Mouse (Mus musculus) forebrain, embryonic 10.5 days (tissue): Measurements from ENCODE around the gene Abhd11. TPM values are rescaled to one million over a fixed set of nuclear protein-coding genes. Genes with fewer than 3 reads are reported as not detected.
"Not testable (repeated sequence)": the region's sequence is repeated elsewhere in the genome, so short reads cannot be mapped to it uniquely, and the experiment has no call there.

Source experiments
- DNase-seq: peaks from one replicate; pipeline ENCODE4 v3.0.0-alpha.2; 2017; ENCODE audit warnings: low spot score; ENCODE audit errors: extremely low spot score
- H3K27ac ChIP-seq: fragments of 300-500 bp; sonication (generic); 2 replicates; pipeline ENCODE4 v1.5.1; 2016; ENCODE audit warnings: mild to moderate bottlenecking
- H3K27me3 ChIP-seq: fragments of 300-500 bp; sonication (generic); 2 replicates; pipeline ENCODE4 v1.6.1; 2016; ENCODE audit warnings: mild to moderate bottlenecking; ENCODE audit not compliant: poor library complexity, severe bottlenecking
- H3K36me3 ChIP-seq: fragments of 300-500 bp; sonication (generic); replicated peaks from 2 replicates; pipeline ENCODE4 v1.6.1; 2016; ENCODE audit warnings: mild to moderate bottlenecking, moderate library complexity
- H3K4me1 ChIP-seq: fragments of 300-500 bp; sonication (generic); 2 replicates; pipeline ENCODE4 v1.6.1; 2016
- H3K4me3 ChIP-seq: fragments of 300-500 bp; sonication (generic); 2 replicates; pipeline ENCODE4 v1.5.1; 2016; ENCODE audit warnings: mild to moderate bottlenecking, moderate library complexity
- H3K9me3 ChIP-seq: fragments of 300-500 bp; sonication (generic); 2 replicates; pipeline ENCODE4 v1.6.1; 2016; ENCODE audit warnings: mild to moderate bottlenecking, moderate library complexity
- WGBS: fragments of 180-500 bp; shearing (Covaris S2); methylation state at CpG from one replicate; pipeline ENCODE4 v1.1.7; 2016; 5-methylcytosine and 5-hydroxymethylcytosine counted together
- polyA plus RNA-seq: library from polyadenylated mRNA; unstranded; fragments of >200 nt; fragmentation: Nextera tagmentation; extraction: Ambion mirVana; gene quantifications from 2 replicates; pipeline ENCODE4 v1.2.1, GENCODE M21; 2016

Gene Abhd11
- polyA plus RNA-seq, result 40.1 and 40.8 TPM in 2 replicates

GRCm38 (mm10) chr5:135008671-135009589 is at the start of gene Abhd11:
Gene Abhd11 (plus strand): TSS chr5:135009152.
- peak; percentile 99 for DNase-seq
- Histone ChIP-seq H3K27ac (peak within 1 kb of the TSS; percentile 92), H3K36me3 (no peaks in the 10 kb centered on the region), H3K27me3 (peaks cover 18% of the 10 kb centered on the region), H3K4me3 (peak within 1 kb of the TSS; percentile 73), H3K4me1 (peaks cover 46% of the 10 kb centered on the region), H3K9me3 (no peaks in the 10 kb centered on the region)
- WGBS, result under 1% methylated on average over 52 of the region's 52 CpGs

- H3K4me3 ChIP-seq, result no peak overlapping the region
- no peaks in the 10 kb centered on the region for H3K27me3 ChIP-seq
- H3K9me3 ChIP-seq, result no peaks in the 10 kb centered on the region
- H3K27ac ChIP-seq, result no peak overlapping the region
- WGBS, result 74% methylated on average over 2 of the region's 2 CpGs
- no peak for DNase-seq
- H3K4me1 ChIP-seq, result peaks cover 16% of the 10 kb centered on the region
- no peaks in the 10 kb centered on the region for H3K36me3 ChIP-seq
These were observed 48.5 kb upstream of the Abhd11 start for GRCm38 (mm10) chr5:134960430-134960829.

GRCm38 (mm10) chr5:134961519-134961918 is 47.4 kb upstream of the Abhd11 start:
- Histone ChIP-seq H3K4me1 (peaks cover 27% of the 10 kb centered on the region), H3K36me3 (no peaks in the 10 kb centered on the region), H3K4me3 (no peak overlapping the region), H3K27me3 (peaks cover 2% of the 10 kb centered on the region; the same call in 1 of the 2 replicates), H3K9me3 (no peaks in the 10 kb centered on the region), H3K27ac (no peak overlapping the region)
- WGBS, result 93% methylated on average over 2 of the region's 2 CpGs
- DNase-seq, result no peak

- H3K36me3 ChIP-seq, result no peaks in the 10 kb centered on the region
- H3K27me3 ChIP-seq, result peaks cover 15% of the 10 kb centered on the region; the same call in 1 of the 2 replicates
- no peak overlapping the region for H3K27ac ChIP-seq
- peaks cover 30% of the 10 kb centered on the region for H3K4me1 ChIP-seq
- H3K9me3 ChIP-seq, result no peaks in the 10 kb centered on the region
- no peak overlapping the region for H3K4me3 ChIP-seq
- WGBS, result 51% methylated on average over 5 of the region's 5 CpGs
- DNase-seq, result no peak
These were observed 45.4 kb upstream of the Abhd11 start for GRCm38 (mm10) chr5:134963546-134963945.

- Histone ChIP-seq H3K27me3 (peaks cover 15% of the 10 kb centered on the region; the same call in 1 of the 2 replicates), H3K4me1 (peaks cover 30% of the 10 kb centered on the region)
- H3K9me3 ChIP-seq, DNase-seq, H3K36me3 ChIP-seq, H3K27ac ChIP-seq, H3K4me3 ChIP-seq: not testable (repeated sequence)
These were observed 44.3 kb upstream of the Abhd11 start for GRCm38 (mm10) chr5:134964655-134965054.

GRCm38 (mm10) chr5:134965473-134965851 is 43.5 kb upstream of the Abhd11 start:
- peaks cover 15% of the 10 kb centered on the region; the same call in 1 of the 2 replicates for H3K27me3 ChIP-seq
- H3K27ac ChIP-seq, result no peak overlapping the region
- H3K4me1 ChIP-seq, result peaks cover 30% of the 10 kb centered on the region
- H3K9me3 ChIP-seq, result no peaks in the 10 kb centered on the region
- no peaks in the 10 kb centered on the region for H3K36me3 ChIP-seq
- 6% methylated on average over 10 of the region's 10 CpGs for WGBS
- peak overlapping the region; percentile 43 for H3K4me3 ChIP-seq
- DNase-seq, result peak; percentile 70

DNA sequence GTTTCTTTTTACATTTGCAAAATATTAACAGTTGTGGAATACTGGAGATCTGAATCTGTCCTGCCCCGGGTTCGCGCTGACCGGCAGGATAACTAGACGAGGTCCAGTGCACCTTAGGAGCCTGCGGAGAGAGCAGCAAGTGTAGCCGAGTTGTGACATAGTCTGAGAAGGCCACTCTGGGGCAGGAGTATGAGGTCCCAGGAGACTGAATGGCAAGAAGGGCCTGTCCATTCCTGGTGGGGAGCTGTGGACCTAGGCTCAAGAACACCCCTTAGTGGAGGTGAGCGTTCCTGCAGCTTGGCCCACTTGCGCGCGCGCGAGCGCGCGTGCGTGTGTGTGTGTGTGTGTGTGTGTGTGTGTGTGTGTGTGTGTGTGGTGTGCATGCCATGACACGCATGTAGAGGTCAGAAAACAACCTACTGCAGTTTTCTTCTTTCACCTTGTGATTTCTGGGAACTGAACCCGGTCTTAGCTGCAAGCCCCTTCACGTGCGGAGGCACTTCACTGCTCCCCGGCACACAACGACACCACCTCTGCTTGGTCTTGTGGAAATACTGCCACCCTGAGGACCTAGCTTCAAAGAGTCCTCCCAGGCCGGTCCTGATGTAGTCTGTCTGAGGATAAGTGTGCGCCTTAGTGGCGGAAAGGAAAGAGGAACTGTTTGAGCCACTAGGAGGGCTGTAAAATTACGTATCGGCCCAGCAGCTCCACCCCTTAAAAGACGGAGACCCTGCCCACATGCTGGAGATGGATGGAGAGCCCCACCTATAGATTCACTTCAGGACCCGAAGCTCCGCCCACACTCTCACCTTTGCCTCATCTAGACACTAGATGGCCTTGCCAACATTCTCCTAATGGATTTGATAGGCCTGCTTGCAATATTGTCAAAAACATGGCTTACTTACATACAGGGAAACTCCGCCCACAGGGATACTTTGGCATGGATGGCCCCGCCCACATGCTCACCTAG is 42.8 kb upstream of the Abhd11 start:
- peak overlapping the region; percentile 12; the same call in 1 of the 2 replicates for H3K27ac ChIP-seq
- H3K4me3 ChIP-seq, result peak overlapping the region; percentile 43
- H3K36me3 ChIP-seq, result no peaks in the 10 kb centered on the region
- 2% methylated on average over 33 of the region's 33 CpGs for WGBS
- peaks cover 30% of the 10 kb centered on the region for H3K4me1 ChIP-seq
- H3K27me3 ChIP-seq, result peaks cover 15% of the 10 kb centered on the region; the same call in 1 of the 2 replicates
- H3K9me3 ChIP-seq, result no peaks in the 10 kb centered on the region
- DNase-seq, result peak; percentile 47

DNA sequence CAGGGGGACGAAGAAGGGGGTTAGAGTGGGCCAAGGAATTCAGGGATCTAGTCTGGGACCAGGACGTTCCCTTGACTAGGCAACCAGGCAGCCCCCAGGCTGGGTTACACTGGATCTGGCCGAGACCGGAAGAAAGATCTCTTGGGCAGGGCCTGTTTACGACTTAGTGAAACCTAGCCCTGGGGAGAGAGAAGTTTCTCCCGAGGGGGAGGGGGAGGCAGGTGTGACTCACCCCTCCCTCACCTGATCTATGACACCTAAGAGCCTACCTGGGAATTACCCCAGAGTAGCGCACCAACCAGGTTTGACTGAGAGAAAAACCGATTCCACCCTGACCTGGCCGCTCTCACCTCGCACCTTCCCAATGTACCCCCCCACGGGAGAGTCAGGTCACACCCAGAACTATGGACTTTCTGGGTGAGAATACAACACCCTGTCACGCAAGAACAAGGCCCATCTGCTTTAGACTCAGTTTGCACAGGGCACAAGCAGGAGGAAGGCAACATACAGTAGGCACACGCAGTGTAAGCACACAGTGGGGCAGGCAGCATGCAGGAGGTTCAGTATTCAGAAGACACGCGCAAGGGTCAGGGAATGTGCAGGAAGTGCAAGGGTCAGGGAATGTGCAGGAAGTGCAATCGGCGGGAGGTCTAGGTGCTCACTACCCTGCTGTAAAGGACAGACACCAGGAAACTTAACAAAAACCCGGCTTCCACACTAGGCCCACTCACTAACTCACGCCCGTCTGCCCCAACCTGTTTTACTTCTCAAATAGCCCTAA is 41.6 kb upstream of the Abhd11 start:
- Histone ChIP-seq H3K36me3 (no peaks in the 10 kb centered on the region), H3K9me3 (no peaks in the 10 kb centered on the region), H3K27me3 (peaks cover 15% of the 10 kb centered on the region; the same call in 1 of the 2 replicates), H3K27ac (no peak overlapping the region), H3K4me1 (peaks cover 30% of the 10 kb centered on the region), H3K4me3 (no peak overlapping the region)
- DNase-seq, result no peak
- WGBS, result 80% methylated on average over 20 of the region's 20 CpGs

DNA sequence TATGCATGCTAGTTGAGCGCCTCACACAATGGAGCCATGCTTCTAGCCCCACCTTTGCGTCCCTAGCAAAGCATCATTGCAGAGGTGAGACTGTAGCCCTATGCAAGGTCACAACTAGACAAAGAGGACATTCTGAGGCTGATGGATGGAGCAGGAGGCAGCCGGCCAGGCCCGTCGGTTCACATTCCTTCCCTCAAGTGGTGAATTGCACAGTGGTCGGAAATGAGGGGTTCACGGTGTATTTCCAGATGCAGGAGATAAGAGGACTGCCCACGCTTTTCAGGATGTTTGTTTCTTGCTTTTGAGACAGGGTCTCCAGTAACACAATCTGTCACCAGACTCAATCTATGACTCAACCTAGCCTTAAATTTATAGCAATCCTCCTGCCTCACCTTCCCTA is 38.3 kb upstream of the Abhd11 start:
- Histone ChIP-seq H3K36me3 (no peaks in the 10 kb centered on the region), H3K4me1 (peaks cover 20% of the 10 kb centered on the region), H3K9me3 (no peaks in the 10 kb centered on the region), H3K27me3 (peaks cover 15% of the 10 kb centered on the region; the same call in 1 of the 2 replicates), H3K4me3 (no peak overlapping the region), H3K27ac (no peak overlapping the region)
- WGBS, result 80% methylated on average over 8 of the region's 8 CpGs
- DNase-seq, result no peak

DNA sequence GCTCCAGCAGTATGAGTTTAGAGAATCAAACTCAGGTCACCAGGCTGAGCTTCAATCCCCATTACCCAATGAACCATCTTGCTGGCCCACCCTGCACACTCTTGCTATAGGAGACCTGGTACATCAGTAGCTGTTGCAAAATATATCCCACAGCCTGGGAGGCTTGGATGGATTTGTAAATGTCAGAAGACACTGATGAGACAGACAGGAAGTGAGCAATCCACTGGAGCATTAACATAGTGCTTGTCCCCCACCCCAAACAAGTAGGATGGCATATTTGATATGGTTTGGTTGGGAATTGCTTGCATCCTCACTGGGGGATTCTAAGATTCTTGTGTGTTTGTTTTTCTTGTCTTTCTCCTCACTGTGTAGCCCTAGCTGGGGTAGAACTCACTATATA is 35.9 kb upstream of the Abhd11 start:
- DNase-seq, result no peak
- H3K36me3 ChIP-seq, result no peaks in the 10 kb centered on the region
- no peak overlapping the region for H3K4me3 ChIP-seq
- no peaks in the 10 kb centered on the region for H3K27me3 ChIP-seq
- H3K9me3 ChIP-seq, result no peaks in the 10 kb centered on the region
- no peaks in the 10 kb centered on the region for H3K4me1 ChIP-seq
- H3K27ac ChIP-seq, result no peak overlapping the region

DNA sequence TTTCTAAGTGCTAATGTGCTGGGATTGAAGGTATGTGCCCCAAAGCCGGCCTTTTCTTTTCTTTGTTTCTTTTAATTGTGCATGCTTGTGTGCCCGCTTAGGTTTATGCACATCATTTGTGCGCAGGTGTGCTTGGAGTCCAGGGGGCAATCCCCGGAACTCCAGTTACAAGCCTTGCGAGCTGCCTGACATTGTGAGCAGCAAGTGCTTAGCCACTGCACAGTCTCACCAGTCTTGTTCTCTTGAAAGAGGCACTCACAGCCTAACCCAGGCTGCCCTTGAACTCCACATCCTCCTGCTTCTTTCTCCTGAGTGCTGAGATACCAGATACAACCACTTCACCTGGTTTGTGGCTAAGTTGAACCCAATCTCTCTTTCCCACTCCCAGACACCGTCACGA is 35.4 kb upstream of the Abhd11 start:
- no peak overlapping the region for H3K27ac ChIP-seq
- DNase-seq, result no peak
- no peaks in the 10 kb centered on the region for H3K9me3 ChIP-seq
- 80% methylated on average over 7 of the region's 7 CpGs for WGBS
- H3K4me3 ChIP-seq, result no peak overlapping the region
- H3K27me3 ChIP-seq, result no peaks in the 10 kb centered on the region
- H3K36me3 ChIP-seq, result no peaks in the 10 kb centered on the region
- H3K4me1 ChIP-seq, result no peaks in the 10 kb centered on the region

- Histone ChIP-seq H3K27me3 (no peaks in the 10 kb centered on the region), H3K4me3 (no peak overlapping the region), H3K27ac (no peak overlapping the region), H3K36me3 (no peaks in the 10 kb centered on the region), H3K9me3 (no peaks in the 10 kb centered on the region), H3K4me1 (no peaks in the 10 kb centered on the region)
- WGBS, result 76% methylated on average over 7 of the region's 7 CpGs
- DNase-seq, result no peak
These were observed 34.7 kb upstream of the Abhd11 start for GRCm38 (mm10) chr5:134974294-134974693.
